Mouse (Mus musculus) forelimb bud, embryonic 11.5 days (tissue): ENCODE data around the gene Nmral1.
"Not testable (repeated sequence)": the region's sequence is repeated elsewhere in the genome, so short reads cannot be mapped to it uniquely, and the experiment has no call there.

Experiments used
- DNase-seq: peaks from one replicate; pipeline ENCODE4 v3.0.0-alpha.2; 2012; ENCODE audit warnings: low read depth, low spot score

The Nmral1 gene

GRCm38 (mm10) chr16:4718753-4719518 lies at the start of gene Nmral1:
Gene Nmral1 (minus strand): TSS chr16:4719356.
- peak; percentile 88 for DNase-seq

GRCm38 (mm10) chr16:4768719-4769118 lies 49.6 kb upstream of the Nmral1 start:
- DNase-seq: no peak

- DNase-seq: no peak
Observed at GRCm38 (mm10) chr16:4767012-4767790, 48.0 kb upstream of the Nmral1 start.

GRCm38 (mm10) chr16:4765852-4766251 lies 46.7 kb upstream of the Nmral1 start:
- no peak for DNase-seq

GRCm38 (mm10) chr16:4763276-4763675 lies 44.1 kb upstream of the Nmral1 start:
- peak; percentile 45 for DNase-seq

GRCm38 (mm10) chr16:4762437-4762836 lies 43.3 kb upstream of the Nmral1 start:
- no peak for DNase-seq

GRCm38 (mm10) chr16:4756660-4757335 lies 37.6 kb upstream of the Nmral1 start:
- DNase-seq: not testable (repeated sequence)

- DNase-seq: no peak
Observed at GRCm38 (mm10) chr16:4754045-4754444, 34.9 kb upstream of the Nmral1 start.

- DNase-seq: no peak
Observed at GRCm38 (mm10) chr16:4752155-4752554, 33.0 kb upstream of the Nmral1 start.

GRCm38 (mm10) chr16:4742186-4742585 lies 23.0 kb upstream of the Nmral1 start:
- DNase-seq: no peak

- no peak for DNase-seq
Observed at GRCm38 (mm10) chr16:4739994-4740393, 20.8 kb upstream of the Nmral1 start.

GRCm38 (mm10) chr16:4736262-4736661 lies 17.1 kb upstream of the Nmral1 start:
- DNase-seq: no peak

- DNase-seq: no peak
Observed at GRCm38 (mm10) chr16:4730776-4731358, 11.7 kb upstream of the Nmral1 start.

GRCm38 (mm10) chr16:4727963-4728362 lies 8.8 kb upstream of the Nmral1 start:
- DNase-seq: no peak

- no peak for DNase-seq
Observed at GRCm38 (mm10) chr16:4727526-4727925, 8.4 kb upstream of the Nmral1 start.

GRCm38 (mm10) chr16:4726528-4727128 lies 7.5 kb upstream of the Nmral1 start:
- peak; percentile 24 for DNase-seq

- peak; percentile 90 for DNase-seq
Observed at GRCm38 (mm10) chr16:4725780-4726527, 6.8 kb upstream of the Nmral1 start, which contains the start of gene Hmox2. Gene Hmox2 (plus strand): TSS chr16:4726361.

GRCm38 (mm10) chr16:4725266-4725665 lies 6.1 kb upstream of the Nmral1 start:
- no peak for DNase-seq

- no peak for DNase-seq
Observed at GRCm38 (mm10) chr16:4722915-4723209, 3.7 kb upstream of the Nmral1 start.

GRCm38 (mm10) chr16:4722128-4722914 lies 3.2 kb upstream of the Nmral1 start:
- DNase-seq: no peak
